Mouse (Mus musculus) yolk sac, embryonic 10.5 days (tissue): ENCODE results near the gene Cdhr3.

Source experiments
- DNase-seq: peaks from one replicate; pipeline ENCODE4 v3.0.0-alpha.2; 2017; ENCODE audit warnings: low spot score

Cdhr3 gene

DNA sequence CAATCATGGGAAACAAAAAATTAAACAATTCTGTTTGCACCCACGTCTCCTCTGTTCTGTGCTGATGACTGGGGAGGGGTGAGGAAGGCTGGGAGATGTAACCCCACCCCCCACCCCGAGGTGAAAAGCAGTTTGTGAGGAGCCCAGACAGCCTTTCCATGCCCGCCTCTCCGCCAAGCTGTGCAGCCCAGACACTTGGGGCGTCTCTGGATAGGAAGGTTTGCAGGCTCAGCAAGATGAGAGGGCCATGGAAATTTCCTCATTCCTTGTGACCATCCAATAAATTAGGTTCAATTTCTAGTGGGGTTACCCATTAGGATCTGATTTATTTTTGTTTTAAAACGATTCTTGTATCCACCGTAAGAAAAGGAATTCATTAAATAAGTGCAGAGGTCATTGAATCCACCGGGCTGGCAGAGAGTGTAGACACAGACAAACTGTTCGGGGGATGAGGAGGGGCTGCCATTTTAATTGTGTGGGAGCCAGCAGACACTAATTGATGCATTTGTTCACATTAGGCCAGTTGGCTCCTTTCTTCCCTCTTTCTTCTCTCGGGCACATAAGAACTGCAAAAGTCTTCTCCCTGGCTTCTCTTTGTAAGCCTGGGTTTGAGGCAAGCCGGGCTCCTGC lies 57.5 kb downstream of the Cdhr3 start:
- DNase-seq = no peak

DNA sequence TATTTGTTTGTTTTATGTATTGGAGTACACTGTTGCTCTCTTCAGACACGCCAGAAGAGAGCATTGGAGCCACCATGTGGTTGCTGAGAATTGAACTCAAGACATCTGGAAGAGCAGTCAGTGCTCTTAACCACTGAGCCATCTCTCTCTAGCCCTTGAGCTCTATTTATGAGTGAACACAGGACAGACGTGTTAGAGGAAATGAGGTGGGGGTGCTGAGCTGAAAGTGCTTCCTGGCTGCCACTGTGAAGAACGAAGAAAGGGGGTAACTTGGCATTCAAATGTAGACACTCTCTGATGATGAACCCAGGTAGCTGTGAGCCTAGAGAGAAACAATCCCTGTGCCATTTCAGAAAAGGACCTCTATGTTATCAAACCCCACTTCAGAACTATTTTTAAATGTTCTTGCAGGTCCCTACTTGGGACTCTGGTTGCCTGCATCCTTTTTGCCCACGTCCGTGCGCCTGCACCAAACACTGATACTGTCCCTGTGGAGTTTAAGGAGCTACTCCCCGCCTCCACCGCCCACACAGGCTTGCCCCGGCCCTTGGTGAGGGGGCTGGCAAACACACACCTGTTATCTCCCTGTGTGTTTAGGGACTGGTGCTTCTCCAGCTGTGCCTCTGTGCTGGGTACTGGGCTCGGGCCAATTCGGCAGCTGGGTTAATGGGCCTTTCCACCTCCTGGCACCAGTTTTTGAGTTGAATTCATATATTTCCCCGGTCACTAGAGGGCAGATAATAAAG lies 58.2 kb downstream of the Cdhr3 start:
- DNase-seq = no peak

DNA sequence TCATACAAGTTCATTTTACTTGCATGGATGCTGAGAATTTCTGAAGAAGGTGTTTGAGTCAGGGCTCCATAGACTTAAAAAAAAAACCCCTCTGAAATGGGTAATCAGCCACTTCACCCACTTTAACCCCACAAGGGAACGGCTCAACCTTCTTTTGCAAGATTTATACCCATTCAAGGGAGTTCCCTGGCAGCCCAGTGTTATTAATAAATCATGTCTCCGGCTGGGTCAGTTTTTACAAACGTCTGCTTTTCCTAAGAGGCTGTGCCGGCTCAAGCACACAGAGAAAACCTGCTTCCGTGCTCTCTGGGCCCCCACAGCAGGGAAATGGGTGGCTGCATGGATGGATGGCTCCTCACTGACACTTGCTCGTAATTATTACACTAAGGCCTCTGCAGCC lies 59.5 kb downstream of the Cdhr3 start:
- DNase-seq = no peak

- no peak for DNase-seq
Observed at GRCm38 (mm10) chr12:33030589-33030988, 62.1 kb downstream of the Cdhr3 start.

DNA sequence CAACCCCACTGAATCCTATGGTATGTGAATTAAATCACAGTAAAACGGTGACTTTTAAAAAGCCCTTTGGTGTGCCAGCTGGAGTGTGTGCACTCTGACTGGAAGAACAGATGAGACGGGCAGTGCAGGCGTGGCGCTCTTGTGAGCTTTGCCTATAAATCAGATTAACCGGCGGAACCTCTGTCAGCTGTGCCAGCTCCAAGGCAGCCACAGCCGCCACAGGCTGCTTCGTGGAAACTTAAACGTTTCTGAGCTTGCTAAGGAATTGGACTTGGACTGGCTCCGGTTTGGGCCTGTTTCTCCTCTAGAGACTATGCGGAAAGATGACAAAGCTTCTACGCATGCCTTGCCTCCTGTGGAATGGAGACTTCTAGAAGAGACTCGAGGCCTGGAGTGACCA lies 62.6 kb downstream of the Cdhr3 start:
- DNase-seq = no peak

GRCm38 (mm10) chr12:33028708-33029107 lies 64.0 kb downstream of the Cdhr3 start:
- no peak for DNase-seq

- DNase-seq = no peak
Observed at GRCm38 (mm10) chr12:33028109-33028691, 64.5 kb downstream of the Cdhr3 start.

DNA sequence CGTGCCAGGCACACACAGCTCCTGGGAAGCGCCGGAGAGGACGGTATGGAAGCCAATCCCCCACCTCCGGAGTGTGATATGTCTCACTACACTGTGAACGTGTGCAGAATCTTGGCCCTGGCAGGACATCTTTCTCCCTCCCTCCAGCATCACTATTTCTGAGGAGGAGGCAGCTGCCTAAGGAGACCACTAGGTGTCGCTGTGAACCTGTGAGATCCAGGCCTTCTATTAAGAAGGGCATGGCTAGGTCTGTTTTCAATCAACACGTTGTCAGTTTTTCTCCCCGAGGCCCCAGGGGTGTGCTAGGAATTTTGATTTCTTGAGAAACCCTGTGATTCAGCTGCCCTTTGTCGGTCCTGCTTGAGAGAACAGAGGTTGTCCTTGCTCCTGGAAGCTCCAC lies 65.6 kb downstream of the Cdhr3 start:
- DNase-seq = peak; percentile 52

DNA sequence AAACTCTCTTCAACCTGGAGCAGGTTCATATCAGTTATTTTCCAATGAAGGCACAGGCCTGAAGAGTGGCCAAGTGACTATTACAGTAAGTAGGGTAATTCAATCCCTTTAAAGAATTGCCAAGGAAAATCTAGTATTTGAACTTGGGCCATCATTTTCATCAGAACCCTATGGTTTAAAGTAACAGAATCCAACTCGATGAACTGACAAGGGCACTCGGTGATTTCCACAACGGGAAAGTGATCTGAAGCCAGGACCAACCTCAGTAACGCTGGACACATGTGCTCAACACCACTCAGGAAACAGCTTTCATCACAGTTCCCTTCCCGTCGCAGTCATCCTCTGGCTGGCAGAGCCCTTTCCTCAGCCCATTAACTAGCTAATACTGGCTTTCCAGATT lies 68.2 kb downstream of the Cdhr3 start:
- DNase-seq = no peak

DNA sequence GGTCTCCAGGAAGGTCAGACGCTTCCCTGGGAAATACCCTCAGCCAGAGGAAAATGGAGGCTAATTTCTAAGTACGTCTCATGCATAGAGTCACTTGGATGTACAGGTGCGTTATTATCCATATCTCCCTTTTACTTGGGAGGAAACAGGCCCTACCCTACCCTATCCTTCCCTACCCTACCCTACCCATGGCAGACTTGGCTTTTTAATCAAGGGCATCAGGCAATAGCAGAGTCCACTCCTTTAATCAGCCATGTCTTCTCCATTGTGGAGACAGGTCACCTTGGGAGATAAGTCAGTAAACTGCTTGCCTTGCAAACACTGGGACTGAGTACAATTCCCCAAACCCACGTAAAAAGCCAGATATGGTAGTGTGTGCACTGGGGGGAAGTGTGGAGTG lies 70.9 kb downstream of the Cdhr3 start:
- DNase-seq = no peak

- DNase-seq = no peak
Observed at GRCm38 (mm10) chr12:33021140-33021539, 71.5 kb downstream of the Cdhr3 start.

DNA sequence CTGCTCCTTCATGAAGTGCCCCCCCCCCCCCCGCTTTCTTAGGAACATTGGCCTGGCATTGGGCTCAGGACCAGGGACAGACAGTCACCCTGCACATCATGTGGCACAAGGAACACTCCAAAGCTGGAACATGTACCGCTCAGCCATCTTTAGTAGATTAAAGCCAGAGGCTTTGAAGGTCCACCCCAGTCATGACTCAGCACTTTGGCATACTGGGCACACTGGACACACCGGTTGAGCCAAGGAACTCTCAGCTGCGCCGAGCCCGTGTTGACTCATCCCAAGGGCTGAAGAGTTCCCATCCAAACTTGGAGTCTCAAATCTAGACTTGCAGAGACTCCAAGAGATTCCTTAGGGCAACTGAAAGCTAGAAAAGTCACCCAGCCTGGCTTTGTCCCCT lies 72.7 kb downstream of the Cdhr3 start:
- no peak for DNase-seq

GRCm38 (mm10) chr12:33018601-33019000 lies 74.1 kb downstream of the Cdhr3 start:
- no peak for DNase-seq

DNA sequence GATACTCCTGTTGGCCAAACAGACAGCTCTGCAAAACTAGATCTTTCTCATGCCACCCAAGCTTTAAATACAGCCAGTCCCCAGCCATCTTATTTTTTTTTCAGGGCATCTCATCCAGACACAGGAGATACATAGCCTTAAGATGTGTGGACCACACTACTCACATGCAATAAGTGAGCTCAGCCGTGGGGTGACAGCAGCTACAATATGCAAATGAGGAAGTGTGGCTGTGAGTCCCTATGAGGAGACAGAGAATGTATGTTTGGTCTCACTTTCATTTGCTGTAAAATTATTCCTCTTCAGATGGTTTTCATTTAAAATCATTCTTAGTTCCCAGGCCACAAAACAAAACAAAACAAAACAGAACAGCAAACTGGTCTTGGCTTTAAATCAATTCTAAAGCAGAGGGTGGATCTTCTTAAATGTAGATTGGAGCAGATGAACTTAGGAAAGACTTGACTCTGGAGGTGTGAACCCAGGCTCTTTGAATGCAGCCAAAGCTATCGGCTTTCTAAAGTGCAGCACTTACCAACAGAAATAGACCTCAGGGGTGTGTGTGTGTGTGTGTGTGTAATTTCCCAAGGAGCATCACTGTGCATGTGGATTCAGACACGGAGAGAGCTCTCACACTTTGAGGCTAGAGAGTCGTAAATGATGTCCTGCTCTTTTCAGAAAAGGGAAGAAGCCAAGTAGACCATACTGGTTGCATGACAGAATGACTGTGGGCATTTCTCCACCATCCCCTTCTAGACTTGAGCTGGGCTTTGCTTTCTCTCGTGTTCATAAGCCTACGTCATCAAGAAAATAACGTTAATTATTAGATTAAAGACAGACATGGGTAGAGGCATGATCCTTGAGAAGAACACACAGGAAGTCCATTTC lies 75.6 kb downstream of the Cdhr3 start:
- no peak for DNase-seq

DNA sequence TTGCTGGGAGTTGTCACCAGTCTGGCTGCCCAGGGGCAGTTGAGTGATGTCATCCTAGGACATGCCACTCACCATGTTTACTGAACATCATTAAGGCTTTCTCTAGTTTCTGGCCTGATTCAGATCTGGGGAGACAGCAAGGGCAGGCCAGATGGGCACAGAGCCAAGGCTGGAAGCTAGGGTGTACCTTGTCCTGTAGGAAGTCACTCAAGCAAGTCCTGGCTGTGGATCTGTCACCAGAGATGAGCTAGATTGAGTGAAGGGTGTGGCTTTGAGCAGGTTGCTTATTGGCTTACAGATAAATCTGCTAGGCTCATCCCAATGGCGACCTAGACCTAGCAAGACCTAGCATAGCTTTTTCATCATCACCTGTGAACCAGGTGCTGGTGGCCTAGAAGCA lies 77.6 kb downstream of the Cdhr3 start:
- DNase-seq = no peak

GRCm38 (mm10) chr12:33014050-33014796 lies 78.5 kb downstream of the Cdhr3 start:
- no peak for DNase-seq

DNA sequence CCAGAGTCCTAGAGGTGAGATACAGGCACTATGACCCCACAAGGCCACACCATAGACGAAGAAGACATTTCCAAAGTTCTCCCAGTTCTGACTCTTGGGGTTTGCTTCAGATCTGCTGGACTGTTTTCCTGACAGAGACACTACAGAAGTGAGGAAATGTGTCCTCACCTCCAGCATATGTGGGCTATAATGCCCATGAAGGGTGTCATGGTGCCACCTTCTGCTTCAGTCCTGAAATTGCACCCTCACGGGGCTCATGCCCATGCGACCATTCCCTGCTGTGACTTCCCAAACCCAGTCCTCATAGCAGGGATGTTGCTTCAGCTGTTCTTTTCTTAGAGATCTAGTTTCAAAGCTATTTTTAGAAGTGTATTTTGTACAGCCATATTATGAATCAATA lies 82.6 kb downstream of the Cdhr3 start:
- no peak for DNase-seq

DNA sequence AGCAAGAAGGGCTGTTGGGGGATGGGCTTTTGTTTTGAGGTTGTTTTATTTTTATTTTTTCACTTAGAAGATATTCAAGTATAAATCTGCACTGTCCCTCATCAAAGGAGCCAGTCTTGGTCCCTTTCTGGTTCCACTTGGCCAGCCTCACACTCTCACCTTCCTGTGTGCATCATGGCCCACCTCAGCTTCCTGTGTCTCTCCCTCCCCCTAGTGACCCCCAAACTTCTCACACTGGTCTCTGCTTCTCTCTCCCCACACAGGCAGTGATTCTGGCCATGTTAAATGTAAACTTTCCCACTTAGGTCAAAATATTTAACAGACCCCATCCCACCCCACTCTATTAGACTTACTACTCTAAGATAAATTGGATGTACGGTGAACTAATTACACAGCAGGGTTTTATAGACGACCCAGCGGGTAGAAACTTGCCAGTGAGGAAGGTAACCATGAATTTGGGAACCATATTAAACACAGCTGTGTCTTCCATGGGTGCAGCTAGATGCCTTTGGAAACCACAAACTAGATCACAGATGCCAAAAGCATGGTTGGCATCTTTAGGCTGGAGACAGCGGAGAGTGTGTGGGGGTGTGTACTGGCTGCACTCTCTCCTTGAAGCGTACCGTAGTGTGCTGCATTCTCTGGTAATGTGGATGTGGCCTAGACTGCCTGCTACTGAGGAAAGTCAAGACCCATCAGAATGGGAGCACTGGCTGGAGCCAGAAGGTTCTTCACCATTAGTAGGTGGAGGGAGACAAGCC lies 83.3 kb downstream of the Cdhr3 start:
- no peak for DNase-seq

DNA sequence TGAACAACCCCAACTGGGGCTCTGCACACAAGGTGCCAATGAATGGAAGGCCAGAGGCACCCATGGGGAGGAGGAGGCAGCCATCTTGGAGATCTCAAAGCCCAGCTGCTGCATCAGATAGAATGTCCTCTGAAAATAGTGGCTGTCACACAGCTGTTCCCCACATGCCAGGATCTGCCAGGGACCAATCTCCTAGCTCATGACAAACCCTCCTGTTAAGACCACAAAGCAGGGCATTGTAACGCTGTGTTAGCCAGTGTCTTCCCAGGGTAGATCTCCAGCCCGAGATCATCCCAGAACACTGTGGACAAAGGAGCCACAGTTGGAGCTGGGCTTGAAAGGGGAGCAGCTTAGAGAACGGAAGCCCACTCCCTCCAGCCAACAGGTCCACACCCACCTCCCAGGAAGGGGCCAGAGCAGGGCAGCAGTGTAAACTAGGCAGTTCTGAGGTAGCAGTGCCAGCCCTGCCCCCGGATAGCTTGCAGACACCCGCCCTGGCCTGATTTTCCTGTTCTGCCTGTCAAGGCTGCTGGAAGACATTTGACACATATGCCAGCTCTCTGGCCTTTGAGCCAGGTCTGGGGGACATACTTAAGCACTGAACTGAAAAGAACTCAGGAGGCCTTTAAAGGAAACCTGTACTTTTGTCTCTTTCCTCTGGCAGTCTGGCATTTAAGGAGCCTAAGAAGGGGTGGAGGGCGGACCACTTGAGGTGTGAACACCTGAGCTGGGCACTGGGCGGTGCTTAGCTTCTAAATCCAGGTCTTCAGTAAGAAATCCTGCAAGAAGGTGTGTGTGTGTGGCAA lies 84.2 kb downstream of the Cdhr3 start:
- DNase-seq = no peak

GRCm38 (mm10) chr12:33007176-33007575 lies 85.5 kb downstream of the Cdhr3 start:
- no peak for DNase-seq
